Mouse (Mus musculus) urinary bladder, postnatal 4 days (tissue): ENCODE data around the gene Ankrd13a.

Source experiments
- DNase-seq, 2 experiments: peaks; one replicate each; pipeline ENCODE4 v3.0.0; 2021 to 2022; ENCODE audit warnings: low spot score in 2 of 2

The Ankrd13a gene

DNA sequence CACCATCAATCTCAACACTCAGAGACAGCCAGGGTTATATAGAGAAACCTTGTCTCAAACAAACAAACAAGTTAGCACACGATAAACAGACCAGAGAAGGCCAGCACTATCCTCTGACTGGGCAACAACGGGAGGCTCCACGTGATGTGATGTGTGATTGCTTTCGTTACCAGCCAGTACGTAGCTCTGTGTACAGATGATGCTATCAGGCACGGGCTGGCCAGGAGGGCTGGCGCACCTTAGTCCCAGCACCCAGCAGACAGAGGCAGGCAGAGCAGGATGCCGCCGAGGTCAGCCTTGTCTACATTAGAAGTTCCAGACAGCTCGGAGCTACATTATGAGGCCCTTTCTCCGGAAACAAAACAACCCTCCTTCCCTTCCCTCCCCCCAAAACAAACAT lies 25.4 kb downstream of the Ankrd13a start:
- DNase-seq = no peak

DNA sequence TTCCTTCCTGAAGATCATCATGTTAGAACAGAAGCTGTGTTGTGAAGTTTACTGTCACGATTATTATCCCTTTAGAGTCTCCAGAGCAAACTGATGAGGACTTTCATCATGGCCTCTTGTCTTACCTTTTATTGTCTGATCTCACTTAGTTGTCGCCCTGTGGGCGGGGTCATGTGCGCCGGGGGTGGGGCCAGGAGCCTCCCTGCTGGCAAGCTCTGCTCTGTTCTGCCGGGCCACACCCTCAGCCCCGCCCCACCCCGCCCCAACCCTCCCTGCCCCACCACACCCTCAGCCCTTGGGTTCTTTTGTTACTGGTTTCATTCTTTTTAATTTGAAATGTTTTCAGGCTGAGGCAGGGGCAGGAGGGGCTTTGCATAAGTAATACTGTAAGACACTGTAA lies 26.6 kb downstream of the Ankrd13a start:
- DNase-seq = no peak

DNA sequence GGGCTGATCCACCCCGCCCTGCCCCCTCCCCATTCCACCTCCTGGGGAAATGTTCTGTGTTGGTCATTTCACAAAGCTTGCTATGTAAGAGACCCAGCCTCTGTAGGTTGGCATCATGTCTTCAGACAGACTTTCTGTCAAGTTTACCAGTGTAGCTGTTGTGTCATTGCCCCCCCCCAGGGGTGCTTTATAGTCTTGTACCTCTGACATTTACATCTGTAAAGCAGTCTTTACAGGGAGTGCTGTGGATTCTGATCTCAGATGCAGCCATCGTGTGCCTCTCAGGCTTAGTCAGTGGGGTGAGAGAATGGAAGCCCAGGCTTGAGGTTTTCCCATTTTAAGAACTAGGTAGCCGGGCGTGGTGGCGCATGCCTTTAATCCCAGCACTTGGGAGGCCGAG lies 27.4 kb downstream of the Ankrd13a start:
- DNase-seq = no peak

DNA sequence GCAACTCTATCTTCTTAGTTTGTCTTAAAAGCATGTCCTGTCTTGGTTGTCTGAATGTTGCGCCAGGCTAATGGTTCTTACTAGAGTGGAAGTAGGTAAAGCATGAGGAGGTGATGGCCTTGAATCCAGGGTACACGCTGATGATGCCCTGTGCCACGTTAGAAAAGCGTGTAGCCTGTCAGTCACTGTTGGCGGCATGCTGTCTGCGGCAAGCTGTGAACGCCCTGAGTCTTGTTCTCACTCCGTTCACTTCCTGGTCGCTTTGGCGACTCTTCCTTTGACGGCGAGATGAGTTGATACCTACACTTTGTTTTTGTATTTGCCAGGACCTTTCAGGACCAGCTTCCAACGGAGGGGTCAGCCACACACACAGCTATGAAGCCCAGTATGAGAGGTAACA lies 28.8 kb downstream of the Ankrd13a start:
- DNase-seq = no peak

DNA sequence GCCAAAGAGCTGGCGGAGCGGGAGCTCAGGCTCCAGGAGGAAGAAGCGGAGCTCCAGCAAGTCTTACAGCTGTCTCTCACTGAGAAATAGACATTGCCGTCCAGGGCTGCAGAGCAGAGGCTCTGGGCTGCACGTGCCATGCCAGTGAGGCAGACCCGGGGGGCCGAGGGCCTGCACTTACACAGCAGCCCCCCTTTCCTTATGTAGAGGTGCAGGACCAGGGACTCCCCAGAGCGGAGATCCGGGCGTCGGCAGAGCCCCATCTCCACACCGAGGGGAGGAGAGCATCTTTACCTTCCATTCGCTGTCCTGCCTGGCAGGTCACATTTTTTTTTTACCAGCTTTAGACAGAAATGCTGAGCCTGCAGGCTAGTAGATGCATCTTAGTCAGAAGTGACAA lies 29.9 kb downstream of the Ankrd13a start:
- DNase-seq = no peak

DNA sequence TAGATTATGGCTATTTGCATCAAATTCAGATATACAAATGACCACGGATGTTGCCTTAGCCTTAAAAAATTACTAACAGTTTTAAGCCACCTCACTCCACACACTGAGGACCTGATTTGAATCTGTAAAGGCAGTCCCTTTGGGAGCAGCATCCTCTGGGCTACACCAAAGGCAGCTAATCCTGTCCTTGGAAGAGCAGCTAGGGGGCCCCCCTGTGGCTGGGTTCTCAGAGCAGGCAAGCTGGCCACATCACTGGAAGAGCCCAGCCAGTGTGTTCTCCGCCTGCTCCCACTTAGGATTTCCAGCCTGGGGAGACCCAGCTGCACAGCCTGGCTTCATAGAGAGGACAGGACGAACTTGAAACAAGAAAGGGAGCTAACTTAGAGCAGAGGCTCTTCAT lies 30.5 kb downstream of the Ankrd13a start:
- no peak for DNase-seq

DNA sequence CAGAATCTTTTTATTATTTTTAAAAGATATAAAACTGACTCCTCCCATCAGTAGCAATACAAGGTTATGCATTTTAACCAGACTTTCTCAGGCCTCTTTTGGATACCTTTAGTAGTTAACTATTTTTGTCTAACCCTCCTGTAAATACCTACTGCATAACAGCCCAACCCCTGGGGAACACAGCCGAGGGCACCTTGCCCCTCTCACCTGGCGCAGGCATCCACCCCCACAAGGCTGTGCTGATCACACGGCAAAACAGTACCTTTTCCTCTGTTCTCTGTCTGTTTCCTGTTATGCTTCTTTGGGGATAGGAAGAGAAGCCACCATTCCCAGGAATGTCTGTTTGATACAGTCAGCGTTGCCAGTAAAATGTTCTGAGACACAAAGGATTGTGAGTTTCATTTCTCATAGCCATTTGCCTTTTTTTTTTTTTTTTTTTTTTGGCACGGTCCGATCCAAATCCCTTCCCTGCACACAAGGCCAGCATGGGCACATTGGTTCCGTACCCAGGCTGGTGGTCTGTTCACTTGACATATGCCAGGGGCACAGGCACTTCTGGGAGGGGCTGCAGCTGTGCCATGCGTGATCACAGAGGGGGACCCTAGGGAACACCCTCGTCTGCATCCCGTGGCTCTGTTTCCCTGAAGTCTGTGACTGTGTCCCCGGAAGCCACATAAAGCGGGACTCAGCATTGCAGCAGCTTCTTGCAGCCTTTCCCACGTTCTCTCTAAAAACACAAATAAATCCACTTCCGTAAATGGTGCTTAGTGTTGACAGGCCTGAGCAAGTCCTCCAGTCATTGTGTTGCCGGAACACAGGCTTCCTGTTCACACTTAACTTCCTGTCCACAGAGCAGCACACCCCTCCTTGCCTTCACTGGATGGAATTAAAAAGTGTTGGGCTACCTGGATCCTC lies 31.2 kb downstream of the Ankrd13a start:
- DNase-seq = no peak

DNA sequence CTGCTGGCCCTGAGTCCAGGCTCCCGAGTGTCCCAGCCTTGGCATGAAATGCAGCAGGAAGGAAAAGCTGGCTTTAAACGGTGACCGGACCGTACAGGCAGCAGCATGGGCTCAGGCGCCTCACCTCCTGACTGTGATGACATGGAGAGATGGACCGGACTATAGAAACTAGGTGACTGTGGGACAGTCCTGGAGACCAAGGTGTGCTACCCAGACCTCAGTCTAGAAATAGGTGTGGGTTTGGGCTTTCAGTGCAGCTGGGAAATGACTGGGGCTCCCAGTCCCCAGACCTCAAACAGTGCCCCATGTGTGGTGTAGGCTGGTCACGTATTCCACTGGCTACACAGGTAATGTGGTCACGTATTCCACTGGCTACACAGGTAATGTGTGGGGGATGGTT lies 32.2 kb downstream of the Ankrd13a start:
- DNase-seq = no peak

DNA sequence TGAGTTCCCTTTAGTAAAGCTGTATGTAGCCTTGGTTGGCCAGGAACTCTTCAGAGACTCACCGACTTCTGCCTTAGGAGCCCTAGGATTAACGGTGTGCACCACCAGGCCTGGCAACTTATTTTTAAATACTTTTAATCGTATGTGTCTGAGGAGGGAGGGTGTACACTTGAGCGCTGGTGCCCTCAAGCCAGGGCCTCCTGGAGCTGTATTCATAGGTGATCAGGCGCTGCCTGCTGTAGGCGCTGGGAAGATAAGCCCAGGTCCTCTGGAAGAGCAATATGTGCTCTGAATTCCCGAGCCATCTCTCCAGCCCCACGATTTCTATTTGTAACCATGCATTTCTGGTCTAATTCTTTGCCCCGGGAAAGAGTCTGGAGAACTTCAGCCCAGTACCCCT lies 32.6 kb downstream of the Ankrd13a start:
- no peak for DNase-seq

DNA sequence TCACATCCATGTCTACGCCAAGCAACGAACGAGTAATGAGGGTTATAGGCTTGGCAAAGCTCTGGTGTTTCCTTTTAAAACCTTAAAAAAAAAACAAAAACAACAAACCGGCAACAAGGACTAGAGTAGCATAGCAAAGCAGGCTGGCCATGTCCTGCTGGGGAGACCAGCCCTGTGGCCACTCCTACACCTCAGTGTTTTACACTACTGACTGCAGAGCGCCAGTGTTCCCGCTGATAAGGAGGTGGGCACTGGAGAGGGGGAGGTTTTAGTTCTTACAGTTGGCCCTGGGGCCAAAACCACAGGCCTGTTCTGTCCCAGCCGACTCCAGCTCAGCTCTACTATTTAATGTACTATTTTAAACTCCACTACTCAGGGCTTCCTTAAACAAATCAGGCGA lies 33.0 kb downstream of the Ankrd13a start:
- no peak for DNase-seq

DNA sequence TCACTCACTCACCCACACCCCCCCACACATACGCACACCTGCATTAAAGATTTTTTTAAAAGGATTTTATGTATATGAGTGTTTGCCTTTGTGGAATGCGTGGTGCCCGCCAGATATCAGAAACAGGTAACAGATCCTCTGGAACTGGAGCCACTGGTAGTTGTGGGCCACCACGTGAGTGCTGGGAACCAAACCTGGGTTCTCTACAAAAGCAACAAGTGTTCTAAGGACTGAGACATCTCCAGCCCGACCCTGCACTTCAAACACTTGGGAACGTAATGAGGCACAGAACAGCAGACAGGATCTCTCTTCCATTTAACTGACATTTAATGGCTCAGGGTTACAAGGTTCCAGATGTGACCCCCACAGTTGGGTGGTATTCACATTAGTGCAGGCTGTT lies 33.4 kb downstream of the Ankrd13a start:
- DNase-seq = no peak

DNA sequence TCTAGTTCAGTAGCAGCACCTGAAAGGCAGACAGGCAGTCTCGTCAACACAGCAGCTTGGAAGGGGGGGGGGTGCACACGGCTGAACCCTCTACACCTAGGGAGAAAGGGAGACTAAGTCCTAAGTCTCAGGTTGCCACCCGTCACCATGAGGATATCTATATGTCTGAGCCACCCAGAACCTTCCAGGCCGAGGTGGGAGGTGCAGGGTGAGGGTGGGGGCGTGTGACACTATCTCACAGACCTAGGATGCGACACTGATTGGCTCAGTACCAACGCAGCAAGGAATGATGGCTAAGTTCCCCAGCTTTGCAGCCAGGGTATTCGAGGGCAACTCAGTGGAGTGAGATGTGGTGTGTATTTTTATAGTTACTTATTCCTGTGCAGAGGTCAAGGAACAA lies 33.9 kb downstream of the Ankrd13a start:
- DNase-seq = no peak

DNA sequence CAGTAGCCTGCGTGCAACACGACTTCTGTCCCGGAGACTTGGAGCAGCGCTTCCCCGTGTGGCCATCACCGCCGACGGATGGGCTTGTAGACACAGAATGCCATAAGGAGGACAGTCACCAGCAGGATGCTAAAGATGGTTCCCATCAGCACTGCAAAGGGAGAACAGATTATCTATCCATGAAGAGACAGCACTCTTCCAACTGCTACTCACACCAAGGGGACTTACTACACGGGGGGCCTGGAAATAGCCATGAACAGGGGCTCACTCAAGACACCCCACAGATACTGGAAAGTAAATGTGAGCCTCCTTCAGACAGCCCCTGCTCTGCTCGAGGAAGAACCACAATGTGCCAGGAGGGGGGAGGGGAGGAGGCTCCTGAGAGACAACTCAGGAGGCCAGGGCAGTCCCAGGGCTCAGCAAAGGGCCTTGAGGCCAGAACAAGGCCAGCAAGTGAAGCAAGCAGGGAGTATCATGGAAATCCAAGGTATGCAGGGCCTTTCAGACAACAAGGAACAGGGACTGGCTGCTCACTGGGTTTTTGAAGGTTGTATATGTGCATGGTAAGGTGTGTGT lies 34.8 kb downstream of the Ankrd13a start:
- DNase-seq = no peak

DNA sequence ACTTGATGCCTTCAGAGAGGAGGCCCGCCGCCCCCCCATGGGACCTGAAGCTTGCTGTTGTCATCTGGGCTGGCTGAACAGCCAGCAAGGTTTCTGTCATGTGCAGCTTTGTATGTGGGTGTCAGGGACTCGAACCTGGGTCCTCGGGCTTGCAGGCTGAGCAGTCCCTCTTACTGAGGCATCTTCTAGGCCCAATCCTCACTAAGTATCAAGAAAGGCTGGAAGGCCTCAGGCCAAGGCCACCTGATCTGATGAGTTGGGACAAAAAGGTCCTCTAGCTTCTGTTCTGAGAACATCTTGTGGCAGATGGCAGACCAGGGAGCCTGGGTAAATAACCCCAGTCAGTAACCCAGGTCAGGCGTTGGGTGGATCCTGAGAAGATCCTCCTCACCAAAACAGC lies 35.3 kb downstream of the Ankrd13a start:
- DNase-seq = no peak

DNA sequence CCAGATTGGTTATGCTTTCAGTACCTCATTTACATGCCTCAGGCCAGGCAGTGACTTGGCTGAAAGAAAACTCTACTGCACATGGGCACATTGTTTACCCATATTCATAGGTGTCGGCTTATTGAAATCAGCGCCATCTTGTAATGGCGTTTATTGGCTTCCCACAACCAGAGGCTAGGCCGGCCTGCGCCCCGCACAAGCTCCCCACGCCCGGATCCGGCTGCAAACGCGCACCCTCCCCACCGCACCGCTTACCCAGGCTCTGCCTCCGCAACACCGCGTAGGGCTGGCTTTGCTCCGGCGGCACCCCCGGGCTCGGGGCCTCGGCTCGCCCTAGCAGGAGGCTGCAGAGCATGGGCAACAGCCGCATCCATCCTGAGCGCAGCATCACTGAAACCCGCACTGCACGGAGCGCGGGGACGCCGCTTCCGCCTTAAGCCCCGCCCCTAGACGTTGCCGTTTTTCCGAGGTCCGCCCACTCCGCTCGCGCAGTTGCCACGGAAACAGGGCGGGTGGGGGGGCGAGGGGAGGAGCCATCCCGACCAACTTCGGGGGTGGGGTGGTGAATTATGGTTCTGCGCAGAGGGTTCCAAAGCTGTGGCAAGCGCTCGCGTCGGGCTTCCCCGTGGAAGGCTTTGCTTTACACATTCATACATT lies 39.2 kb downstream of the Ankrd13a start:
- peak; percentile 83 to 89 for DNase-seq

DNA sequence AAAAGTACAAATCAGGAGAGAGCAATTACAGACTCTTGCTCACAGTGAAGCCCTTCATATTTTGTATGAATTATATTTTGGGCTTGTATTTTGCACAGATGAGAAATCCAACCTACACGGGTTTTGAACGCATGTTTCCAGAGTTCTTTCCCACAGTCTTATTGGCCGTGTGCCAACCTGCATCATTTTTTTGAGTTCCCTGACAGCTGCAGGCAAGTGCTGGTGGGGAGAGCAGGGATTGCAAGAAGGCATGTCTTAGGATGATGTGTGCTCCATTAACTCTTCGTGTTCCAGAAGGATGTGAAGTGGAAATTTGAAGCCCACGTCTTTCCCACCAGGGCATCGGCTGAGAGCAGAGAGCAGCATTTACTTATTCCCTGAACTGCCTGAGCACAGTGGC lies 42.1 kb downstream of the Ankrd13a start:
- DNase-seq = no peak

DNA sequence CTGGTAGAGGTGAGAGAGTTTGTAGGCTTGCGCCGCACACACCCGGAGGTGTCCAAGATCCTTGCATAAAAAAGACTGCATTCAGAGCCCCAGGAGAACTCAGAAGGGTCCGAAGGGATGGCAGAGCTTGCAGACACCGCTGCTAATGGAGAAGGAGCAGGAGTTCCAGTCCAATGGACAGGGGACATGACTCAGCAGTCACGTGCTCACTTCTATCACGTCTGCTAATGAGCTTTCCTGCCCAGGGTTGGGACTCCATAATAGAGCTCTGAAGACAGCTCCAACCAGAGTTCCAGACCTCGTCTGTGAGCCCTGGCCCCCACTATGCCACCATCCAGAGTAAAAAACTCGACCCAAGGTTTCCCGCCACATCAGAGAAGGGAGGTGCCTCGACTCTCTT lies 43.6 kb downstream of the Ankrd13a start:
- DNase-seq = no peak

DNA sequence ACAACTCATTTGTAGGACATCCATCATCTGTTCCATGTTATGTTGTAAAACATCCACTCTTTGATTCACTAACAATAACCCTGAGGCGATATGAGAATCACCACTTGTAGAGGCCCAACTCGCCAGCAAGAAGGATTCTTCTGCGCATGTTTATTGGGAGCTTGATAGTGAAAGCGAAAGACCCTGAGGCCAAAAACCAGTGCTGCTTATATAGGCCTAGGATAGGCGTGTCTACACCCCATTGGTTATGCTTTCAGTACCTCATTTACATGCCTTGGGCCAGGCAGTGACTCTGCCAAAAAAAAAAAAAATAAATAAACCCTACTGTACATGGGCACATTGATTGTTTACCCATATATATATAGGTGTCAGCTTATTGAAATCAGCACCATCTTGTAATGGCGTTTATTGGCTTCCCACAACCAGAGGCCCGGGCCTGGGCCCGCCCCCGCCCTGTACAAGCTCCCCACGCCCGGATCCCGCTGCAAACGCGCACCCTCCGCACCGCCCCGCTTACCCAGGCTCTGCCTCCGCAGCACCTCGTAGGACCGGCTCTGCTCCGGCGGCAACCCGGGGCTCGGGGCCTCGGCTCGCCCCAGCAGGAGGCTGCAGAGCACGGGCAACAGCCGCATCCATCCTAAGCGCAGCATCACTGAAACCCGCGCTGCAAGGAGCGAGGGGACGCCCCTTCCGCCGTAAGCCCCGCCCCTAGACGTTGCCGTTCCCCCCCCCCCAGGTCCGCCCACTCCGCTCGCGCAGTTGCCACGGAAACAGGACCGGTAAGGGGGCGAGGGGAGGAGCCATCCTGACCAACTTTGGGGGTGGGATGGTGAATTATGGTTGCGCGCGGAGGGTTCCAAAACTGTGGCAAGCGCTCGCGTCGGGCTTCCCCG lies 48.6 kb downstream of the Ankrd13a start, which contains the start of gene 1500011B03Rik:
TSS of gene 1500011B03Rik (minus strand) at position 673 of the 893 bp plus-strand sequence.
- peak; percentile 54 to 80 for DNase-seq

DNA sequence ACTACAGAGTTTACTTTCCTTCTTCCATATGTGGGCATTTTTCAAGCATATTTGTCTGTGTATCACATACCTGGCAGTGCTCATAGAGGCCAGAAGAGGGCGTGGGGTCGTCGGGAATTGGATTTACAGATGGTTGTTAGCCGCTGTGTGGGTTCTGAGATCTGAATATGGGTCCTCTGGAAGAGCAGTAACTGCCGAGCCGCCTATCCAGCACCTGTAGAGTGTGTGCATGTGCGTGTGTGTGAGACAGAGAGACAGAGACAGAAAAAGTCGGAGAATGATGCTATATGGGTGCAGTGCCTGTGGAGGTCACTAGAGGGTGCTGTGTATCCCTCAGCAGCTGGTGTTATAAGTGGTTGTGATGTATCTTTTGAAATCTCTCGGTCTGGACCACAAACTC lies 49.7 kb downstream of the Ankrd13a start:
- no peak for DNase-seq

DNA sequence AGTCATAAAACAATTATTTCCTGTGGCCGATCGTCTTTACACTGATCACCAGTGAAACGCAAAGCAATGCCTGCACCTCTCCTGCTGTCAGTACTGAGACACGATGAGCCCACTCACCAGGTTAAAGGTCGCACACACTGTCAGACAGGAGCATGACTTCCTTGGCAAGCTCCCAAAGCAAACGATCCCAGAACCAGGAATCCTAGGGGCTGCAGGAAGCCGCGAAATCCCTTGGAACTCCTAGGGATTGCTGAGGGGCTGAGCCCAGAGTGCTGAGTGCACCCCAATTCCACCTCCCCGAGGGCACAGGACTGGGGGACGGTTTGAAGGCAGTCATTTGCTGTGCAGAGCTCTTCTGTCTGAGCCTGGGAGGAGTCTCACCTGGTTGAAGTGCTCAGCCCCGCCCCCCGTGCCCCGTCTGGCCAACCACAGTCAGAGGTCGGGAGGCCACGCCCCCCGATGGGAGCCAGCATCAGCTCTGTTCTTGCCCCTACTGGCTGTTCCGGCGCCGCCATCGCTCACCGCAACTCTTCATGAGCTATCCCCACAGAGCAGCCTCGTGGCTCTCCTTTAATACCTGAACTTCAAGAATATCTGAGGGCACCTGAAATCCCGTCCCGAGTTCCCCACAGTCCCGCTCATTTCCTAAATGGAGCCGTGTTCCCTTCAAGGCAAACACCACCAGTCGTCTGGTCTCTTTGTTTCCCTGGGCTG lies 51.7 kb downstream of the Ankrd13a start:
- DNase-seq = peak; percentile 58 to 79

DNA sequence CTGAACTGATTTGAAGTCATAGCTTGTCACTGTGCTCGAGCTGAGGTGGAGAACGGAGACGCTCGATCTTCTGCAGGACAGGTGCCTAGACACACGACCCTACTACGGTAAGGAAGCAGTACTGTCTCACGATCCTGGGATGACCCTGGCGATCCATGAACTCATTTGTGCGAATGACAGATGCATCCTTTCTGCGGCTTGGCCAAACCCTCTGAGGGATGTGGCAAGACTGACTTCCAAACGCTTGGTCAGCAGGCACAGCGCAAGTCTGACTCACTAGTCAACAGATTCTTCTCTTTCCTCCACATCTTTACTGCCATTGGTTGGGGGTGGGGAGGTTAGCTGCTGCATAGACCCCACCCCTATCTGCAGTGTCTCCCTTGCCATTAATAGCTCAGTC lies 53.0 kb downstream of the Ankrd13a start:
- no peak for DNase-seq
